Mouse (Mus musculus) hindbrain, embryonic 11.5 days (tissue): ENCODE data around the gene Hlcs. TPM values are rescaled to one million over a fixed set of nuclear protein-coding genes. Genes with fewer than 3 reads are reported as not detected.
"Not testable (repeated sequence)": the region's sequence is repeated elsewhere in the genome, so short reads cannot be mapped to it uniquely, and the experiment has no call there.

Source experiments
- ATAC-seq: fragments of 200-750 bp; cut with Nextera tagmentation; 2 replicates; pipeline ENCODE4 v1.8.0; 2017; ENCODE audit warnings: mild to moderate bottlenecking, moderate TSS enrichment, moderate library complexity; ENCODE audit not compliant: low FRiP score
- DNase-seq: peaks from one replicate; pipeline ENCODE4 v3.0.0-alpha.2; 2015; ENCODE audit warnings: low spot score
- H3K27ac ChIP-seq: fragments of 300-500 bp; sonication (generic); 2 replicates; pipeline ENCODE4 v1.5.1; 2014; ENCODE audit warnings: mild to moderate bottlenecking, low read depth, low read length
- H3K27me3 ChIP-seq: fragments of 300-500 bp; sonication (generic); 2 replicates; pipeline ENCODE4 v1.6.1; 2014; ENCODE audit warnings: mild to moderate bottlenecking, low read length, moderate library complexity, mixed read lengths; ENCODE audit not compliant: control insufficient read depth, insufficient read depth
- H3K36me3 ChIP-seq: fragments of 300-500 bp; sonication (generic); 2 replicates; pipeline ENCODE4 v1.6.1; 2014; ENCODE audit warnings: mild to moderate bottlenecking, low read length, moderate library complexity, mixed read lengths; ENCODE audit not compliant: control insufficient read depth, insufficient read depth
- H3K4me1 ChIP-seq: fragments of 300-500 bp; sonication (generic); replicated peaks from 2 replicates; pipeline ENCODE4 v1.6.1; 2014; ENCODE audit warnings: low read length, mixed read lengths; ENCODE audit not compliant: control insufficient read depth, insufficient read depth
- H3K4me2 ChIP-seq: fragments of 300-500 bp; sonication (generic); replicated peaks from 2 replicates; pipeline ENCODE4 v1.6.1; 2014; ENCODE audit warnings: mild to moderate bottlenecking, low read depth, low read length
- H3K4me3 ChIP-seq: fragments of 300-500 bp; sonication (generic); 2 replicates; pipeline ENCODE4 v1.5.1; 2014; ENCODE audit warnings: low read depth, low read length
- H3K9ac ChIP-seq: fragments of 300-500 bp; sonication (generic); 2 replicates; pipeline ENCODE4 v1.6.1; 2014; ENCODE audit warnings: low read depth, low read length
- H3K9me3 ChIP-seq: fragments of 300-500 bp; sonication (generic); 2 replicates; pipeline ENCODE4 v1.6.1; 2016; ENCODE audit warnings: low read length; ENCODE audit not compliant: control insufficient read depth
- WGBS: fragments of 180-500 bp; shearing (Covaris S2); extraction: QIAGEN DNeasy Blood & Tissue Kit; methylation state at CpG from one replicate; pipeline ENCODE4 v1.1.7; 2014; 5-methylcytosine and 5-hydroxymethylcytosine counted together
- polyA plus RNA-seq: library from polyadenylated mRNA; unstranded; fragments of >200 nt; fragmentation: Nextera tagmentation; extraction: Ambion mirVana; gene quantifications from 2 replicates; pipeline ENCODE4 v1.2.1, GENCODE M21; 2014

Hlcs gene
- polyA plus RNA-seq, 1 experiment from 2014 or later, result 8.9 TPM

DNA sequence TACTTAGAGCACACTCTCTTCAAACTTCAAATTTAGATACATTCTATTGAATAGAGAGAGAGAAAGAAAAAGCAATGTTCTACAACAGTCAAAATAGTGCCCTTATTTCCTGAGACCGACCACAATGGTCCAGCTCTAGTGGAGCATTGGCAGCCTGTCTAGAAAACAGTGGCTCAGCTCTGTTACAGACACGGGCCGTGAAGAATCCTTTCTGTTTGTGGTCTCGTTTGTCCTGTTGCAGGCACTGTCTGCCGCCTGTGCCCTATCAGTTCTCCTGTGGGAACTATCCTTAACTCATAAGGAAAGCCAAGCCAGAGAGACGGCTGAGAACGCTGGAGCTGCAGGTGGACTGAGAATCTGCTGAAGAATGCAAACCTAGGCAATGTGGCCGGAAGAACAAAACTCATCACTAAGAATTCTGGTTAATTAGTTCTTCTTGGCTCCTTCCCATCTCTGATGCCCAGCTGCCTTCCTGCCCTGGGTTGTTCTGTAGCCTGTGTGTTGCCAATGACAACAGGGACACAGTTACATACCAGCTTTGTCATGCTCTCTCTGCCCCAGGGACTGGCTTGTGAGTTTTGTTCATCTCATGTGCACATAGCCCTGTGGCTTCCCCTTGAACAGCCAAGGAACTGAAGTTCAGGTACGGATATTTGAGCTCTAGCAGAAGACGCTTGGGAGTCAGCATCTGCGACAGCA, 36.4 kb upstream of the Hlcs start:
- ATAC-seq (no peak), DNase-seq (no peak)
- Histone ChIP-seq H3K4me1 (no peaks in the 10 kb centered on the region), H3K4me3 (no peak overlapping the region), H3K9me3 (no peaks in the 10 kb centered on the region), H3K27ac (no peak overlapping the region), H3K27me3 (no peaks in the 10 kb centered on the region), H3K9ac (no peak overlapping the region), H3K4me2 (no peak overlapping the region), H3K36me3 (no peaks in the 10 kb centered on the region)
- WGBS, result 77% methylated on average over 11 of the region's 11 CpGs

DNA sequence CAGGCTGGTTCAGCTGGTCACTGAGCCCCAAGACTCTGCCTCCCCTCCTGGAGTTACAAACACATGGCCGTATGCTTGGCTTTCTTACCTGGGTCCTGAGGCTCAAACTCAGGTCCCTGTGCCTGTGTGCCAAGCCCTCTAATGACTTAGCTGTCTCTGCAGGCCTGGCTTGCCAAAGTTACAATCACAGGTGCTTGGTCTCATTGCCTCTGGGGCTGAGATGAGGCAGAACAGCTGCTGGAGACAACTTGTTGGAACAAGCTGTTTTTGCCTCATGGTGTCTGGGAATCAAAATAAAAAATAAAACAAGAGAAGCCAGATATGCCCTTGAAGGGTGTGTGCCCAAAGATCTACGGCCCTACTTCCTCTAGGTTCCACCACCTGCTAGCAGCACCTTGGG, 35.4 kb upstream of the Hlcs start:
- H3K4me1 ChIP-seq, result no peaks in the 10 kb centered on the region
- no peaks in the 10 kb centered on the region for H3K27me3 ChIP-seq
- no peak overlapping the region for H3K4me2 ChIP-seq
- ATAC-seq, result no peak
- no peaks in the 10 kb centered on the region for H3K9me3 ChIP-seq
- WGBS, result 89% methylated on average over 2 of the region's 2 CpGs
- no peak for DNase-seq
- no peak overlapping the region for H3K9ac ChIP-seq
- no peaks in the 10 kb centered on the region for H3K36me3 ChIP-seq
- no peak overlapping the region for H3K27ac ChIP-seq
- no peak overlapping the region for H3K4me3 ChIP-seq

DNA sequence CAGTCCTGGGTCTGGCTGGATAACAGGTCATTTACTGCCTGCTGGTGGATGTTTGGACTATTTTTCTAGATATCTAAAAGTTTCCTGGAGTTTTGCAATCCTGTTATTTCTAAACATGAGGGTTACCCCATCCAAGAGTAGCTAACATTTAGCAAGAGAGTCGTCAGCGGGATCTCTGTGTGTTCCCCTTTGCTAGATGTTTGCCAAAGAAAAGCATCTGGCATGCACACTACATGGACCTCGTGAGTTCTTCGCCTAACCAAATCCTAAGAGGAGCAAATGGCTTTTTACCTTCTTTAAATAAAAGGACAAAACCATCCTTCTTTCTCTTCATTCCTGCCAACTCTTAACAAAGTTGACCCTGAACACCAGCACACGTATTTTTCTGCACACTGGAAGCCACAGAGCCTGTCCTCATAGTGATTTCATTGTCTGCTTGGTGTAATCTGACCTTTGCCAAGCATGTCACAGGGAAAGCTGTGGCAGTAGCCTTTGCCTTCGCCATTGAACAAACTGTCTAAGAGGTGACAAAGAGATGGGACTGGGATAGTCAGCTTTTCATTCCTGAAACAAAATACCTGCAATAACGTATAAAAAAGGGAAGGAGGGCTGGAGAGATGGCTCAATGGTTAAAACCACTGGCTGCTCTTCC, 33.8 kb upstream of the Hlcs start:
- H3K9me3 ChIP-seq, result no peaks in the 10 kb centered on the region
- no peak overlapping the region for H3K27ac ChIP-seq
- WGBS, result 72% methylated on average over 7 of the region's 7 CpGs
- H3K4me1 ChIP-seq, result no peaks in the 10 kb centered on the region
- no peaks in the 10 kb centered on the region for H3K27me3 ChIP-seq
- ATAC-seq (no peak), DNase-seq (no peak)
- no peak overlapping the region for H3K4me3 ChIP-seq
- no peaks in the 10 kb centered on the region for H3K36me3 ChIP-seq
- H3K9ac ChIP-seq, result no peak overlapping the region
- no peak overlapping the region for H3K4me2 ChIP-seq

DNA sequence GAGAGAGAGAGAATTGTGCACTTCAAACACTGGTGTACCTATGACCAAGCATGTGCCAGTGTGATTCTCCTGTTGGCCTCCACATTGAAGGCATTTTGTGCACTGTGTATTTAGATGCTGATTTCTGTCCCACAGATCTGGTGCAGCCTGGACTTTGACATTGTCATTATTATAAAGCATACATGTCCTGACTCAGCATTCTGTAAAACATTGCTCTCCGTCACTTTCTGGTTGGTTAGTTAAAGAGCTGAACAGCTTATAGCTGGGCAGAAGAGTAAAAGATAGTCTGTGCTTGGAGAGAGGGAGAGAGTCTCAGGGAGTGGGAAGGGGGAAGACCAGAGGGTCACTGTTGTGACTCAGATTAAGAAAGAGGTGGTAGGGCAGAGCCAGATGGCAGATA, 32.4 kb upstream of the Hlcs start:
- no peak overlapping the region for H3K4me2 ChIP-seq
- WGBS, result 89% methylated on average over 1 of the region's 1 CpGs
- H3K9me3 ChIP-seq, result no peaks in the 10 kb centered on the region
- no peaks in the 10 kb centered on the region for H3K36me3 ChIP-seq
- DNase-seq (no peak), ATAC-seq (no peak)
- H3K4me3 ChIP-seq, result no peak overlapping the region
- H3K27me3 ChIP-seq, result no peaks in the 10 kb centered on the region
- H3K9ac ChIP-seq, result no peak overlapping the region
- H3K4me1 ChIP-seq, result no peaks in the 10 kb centered on the region
- H3K27ac ChIP-seq, result no peak overlapping the region

DNA sequence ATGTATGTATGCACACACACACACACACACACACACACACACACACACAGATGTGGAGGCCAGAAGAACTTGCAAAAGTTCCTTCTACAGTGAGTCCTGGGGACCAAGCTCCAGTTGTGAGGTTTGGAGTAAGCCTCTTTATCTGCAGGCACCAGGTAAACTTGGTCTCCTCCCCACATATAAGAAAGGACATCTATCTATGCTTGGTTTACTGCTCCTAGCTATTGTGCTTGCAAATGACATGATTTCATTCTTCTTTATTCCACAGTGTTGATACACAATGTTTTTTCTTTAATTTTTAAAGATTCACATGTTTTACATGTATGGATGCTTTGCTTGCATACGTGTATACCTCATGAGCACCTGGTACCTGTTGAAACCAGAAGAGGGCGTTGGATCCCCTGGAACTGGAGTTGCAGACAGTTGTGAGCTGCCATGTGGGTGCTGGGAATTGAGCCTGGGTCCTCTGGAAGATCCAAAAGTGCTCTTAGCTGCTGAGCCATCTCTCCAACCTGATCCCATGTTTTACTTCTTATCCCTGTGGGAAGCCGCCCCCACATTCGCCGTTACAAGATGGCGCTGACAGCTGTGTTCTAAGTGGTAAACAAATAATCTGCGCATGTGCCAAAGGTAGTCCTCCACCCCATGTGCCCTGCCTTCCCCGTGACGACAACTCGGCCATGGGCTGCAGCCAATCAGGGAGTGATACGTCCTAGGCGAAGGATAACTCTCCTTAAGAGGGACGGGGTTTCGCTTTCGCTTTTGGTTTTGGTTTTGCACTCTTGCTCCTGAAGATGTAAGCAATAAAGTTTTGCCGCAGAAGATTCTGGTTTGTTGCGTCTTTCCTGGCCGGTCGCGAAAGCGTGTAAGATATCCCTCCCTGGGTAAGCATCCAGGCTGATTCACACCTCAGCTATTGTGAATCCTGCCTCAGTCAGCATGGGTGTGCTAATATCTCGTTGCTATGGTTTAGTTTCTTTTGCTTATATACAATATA, 26.1 kb upstream of the Hlcs start:
- DNase-seq, H3K4me2 ChIP-seq, H3K9ac ChIP-seq, H3K9me3 ChIP-seq, H3K4me1 ChIP-seq, H3K36me3 ChIP-seq, ATAC-seq, H3K27me3 ChIP-seq, H3K27ac ChIP-seq, H3K4me3 ChIP-seq: not testable (repeated sequence)
- WGBS, result 91% methylated on average over 18 of the region's 22 CpGs

DNA sequence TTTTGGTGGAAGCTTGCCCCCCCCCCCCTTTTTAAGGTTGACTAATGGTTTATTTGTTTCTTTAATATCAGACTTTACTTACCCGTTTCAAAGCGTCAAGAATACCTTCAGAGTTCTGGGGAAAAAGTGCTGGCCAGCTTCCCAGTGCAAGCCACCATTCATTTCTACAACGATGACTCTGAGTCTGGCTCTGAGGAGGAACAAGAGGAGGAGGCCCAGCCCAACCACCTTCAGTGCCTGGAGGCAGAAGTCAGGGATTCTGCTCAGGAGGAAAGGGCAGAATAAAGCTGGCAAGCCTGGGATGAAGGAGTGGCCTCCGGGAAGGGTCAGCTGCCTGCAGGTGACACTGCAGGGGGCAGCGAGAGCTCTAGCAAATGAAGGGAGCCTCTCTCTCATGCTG, 22.3 kb upstream of the Hlcs start:
- 50% methylated on average over 5 of the region's 5 CpGs for WGBS
- 0 out of 2 replicates have a peak, but pooled peaks cover 2% of the 10 kb centered on the region for H3K4me1 ChIP-seq
- no peak for ATAC-seq

DNA sequence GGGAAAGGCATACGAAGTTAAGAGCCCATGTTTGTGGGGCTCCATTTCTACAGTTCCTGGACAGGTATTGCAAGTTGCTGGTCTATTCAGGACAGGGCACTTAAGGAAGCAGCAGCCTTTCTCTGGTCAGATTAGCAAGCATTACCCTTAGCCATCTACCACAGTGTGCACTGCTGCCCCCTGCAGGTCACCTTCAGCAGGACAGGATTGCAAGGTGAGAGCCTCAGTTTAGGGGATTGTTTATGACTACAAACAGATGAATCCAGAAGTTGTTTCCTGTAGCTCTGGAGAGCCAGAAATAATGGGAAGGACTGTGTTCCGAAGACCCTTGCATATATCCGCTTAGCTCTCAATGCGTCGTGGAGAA, 18.5 kb upstream of the Hlcs start:
- no peak overlapping the region for H3K9ac ChIP-seq
- H3K4me2 ChIP-seq, result no peak overlapping the region
- H3K4me1 ChIP-seq, result peaks cover 7% of the 10 kb centered on the region; the same call in 1 of the 2 replicates
- H3K4me3 ChIP-seq, result no peak overlapping the region
- 59% methylated on average over 5 of the region's 5 CpGs for WGBS
- no peak overlapping the region for H3K27ac ChIP-seq
- no peaks in the 10 kb centered on the region for H3K36me3 ChIP-seq
- DNase-seq (peak; percentile 70), ATAC-seq (no peak)
- H3K9me3 ChIP-seq, result no peaks in the 10 kb centered on the region
- peaks cover 18% of the 10 kb centered on the region for H3K27me3 ChIP-seq

More for the DNA sequence above, 22.3 kb upstream of the Hlcs start:
- DNase-seq, result no peak
- H3K4me3 ChIP-seq, result no peak overlapping the region
- H3K27ac ChIP-seq, result no peak overlapping the region
- no peak overlapping the region for H3K4me2 ChIP-seq
- no peaks in the 10 kb centered on the region for H3K27me3 ChIP-seq
- no peaks in the 10 kb centered on the region for H3K36me3 ChIP-seq
- H3K9ac ChIP-seq, result no peak overlapping the region
- H3K9me3 ChIP-seq, result no peaks in the 10 kb centered on the region

DNA sequence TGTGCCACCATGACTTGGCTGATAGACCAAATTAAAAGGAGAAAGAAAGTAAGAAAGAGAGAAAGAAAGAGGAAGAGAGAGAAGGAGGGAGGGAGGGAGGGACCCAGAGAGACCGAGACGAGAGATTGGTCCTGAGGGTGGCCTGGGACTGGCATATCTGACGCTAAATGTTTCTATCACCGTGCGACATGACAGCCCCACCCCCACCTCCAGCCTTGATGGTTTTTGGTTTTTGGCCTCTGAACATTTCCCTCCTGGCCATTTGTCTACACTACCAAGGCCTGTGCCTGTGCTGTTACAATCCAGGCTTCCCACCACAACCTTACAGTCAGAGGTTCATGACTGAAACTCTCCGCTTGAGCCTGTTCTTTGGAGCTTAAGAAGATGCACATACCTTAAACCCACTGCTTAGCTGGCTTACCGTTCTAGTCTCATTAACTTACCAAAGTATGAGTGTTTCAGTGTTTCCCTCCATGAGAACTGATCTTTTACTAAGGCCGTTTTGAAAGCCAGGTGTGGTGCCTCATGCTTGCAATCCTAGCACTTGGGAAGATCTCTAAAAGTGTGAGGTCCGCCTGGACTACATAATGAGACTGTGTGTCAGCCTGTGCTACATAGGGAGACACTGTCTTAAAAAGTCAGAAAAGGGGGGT, 18.0 kb upstream of the Hlcs start:
- H3K27me3 ChIP-seq, result peaks cover 21% of the 10 kb centered on the region
- H3K4me2 ChIP-seq, result no peak overlapping the region
- DNase-seq (no peak), ATAC-seq (no peak)
- peaks cover 7% of the 10 kb centered on the region; the same call in 1 of the 2 replicates for H3K4me1 ChIP-seq
- H3K27ac ChIP-seq, result no peak overlapping the region
- no peak overlapping the region for H3K4me3 ChIP-seq
- WGBS, result 79% methylated on average over 9 of the region's 9 CpGs
- H3K36me3 ChIP-seq, result no peaks in the 10 kb centered on the region
- no peak overlapping the region for H3K9ac ChIP-seq
- no peaks in the 10 kb centered on the region for H3K9me3 ChIP-seq
